Mouse (Mus musculus): Measurements from ENCODE around the gene Muc3a. TPM values are rescaled to one million over a fixed set of nuclear protein-coding genes. Genes with fewer than 3 reads are reported as not detected.

Muc3a gene
- polyA plus RNA-seq, 1 experiment from 2014 or later, result not detected

DNA sequence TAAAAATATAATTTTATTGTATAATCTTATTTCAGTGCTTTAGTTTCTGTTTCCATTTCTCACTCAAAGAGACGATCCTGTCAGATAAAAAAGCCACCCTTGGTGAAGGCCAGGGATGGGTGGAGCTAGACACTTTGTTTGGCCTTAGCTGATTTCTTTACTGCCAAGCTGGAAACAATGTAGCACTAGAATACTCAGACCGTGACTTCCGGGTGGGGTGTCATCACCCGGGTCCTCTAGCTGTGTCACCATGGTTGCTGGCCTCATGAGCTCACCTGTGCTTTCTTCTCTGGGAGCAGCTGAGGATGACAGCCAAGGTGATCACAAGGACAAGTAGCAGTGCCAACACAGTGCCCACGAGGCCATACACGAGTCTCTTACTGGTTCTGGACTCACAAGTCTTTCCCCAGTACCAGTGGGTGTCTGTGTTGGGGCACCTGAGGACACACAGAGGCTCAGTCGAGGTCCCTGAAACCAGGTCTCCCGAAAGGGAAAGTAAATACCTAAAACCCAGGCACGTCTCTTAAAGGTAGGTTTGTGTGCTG, 41.3 kb downstream of the Muc3a start:
- WGBS, result 77% methylated on average over 9 of the region's 9 CpGs

DNA sequence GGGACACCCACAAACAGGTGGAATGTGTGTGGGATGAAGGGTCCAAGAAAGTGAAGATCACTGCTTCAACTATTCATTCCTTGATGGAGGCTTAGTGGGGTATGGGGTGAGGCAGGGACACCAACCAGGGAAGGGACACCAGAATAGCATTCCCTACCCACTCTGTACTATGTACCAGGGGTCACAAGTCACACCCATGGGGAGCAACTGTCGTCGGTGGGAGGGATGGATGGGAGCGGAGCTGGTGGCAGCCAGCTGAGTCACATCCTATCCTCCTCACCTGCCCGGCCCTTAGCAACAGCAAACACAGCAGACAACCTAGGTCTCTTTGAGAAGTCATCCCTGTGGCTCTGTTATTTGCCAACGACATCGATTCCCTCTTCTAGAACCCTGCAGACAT, 44.6 kb downstream of the Muc3a start:
- H3K27me3 ChIP-seq, result peaks cover 3% of the 10 kb centered on the region; the same call in 1 of the 2 replicates
- 73% methylated on average over 6 of the region's 6 CpGs for WGBS
- ATAC-seq (ENCODE audit: low FRiP score), result no peak

More for the DNA sequence above, 41.3 kb downstream of the Muc3a start:
- Histone ChIP-seq H3K27me3 (peaks cover 3% of the 10 kb centered on the region; the same call in 1 of the 2 replicates), H3K4me1 (0 out of 2 replicates have a peak, but pooled peaks cover 3% of the 10 kb centered on the region), H3K4me3 (no peak overlapping the region), H3K27ac (no peak overlapping the region), H3K4me2 (replicated peaks) (no peak overlapping the region), H3K36me3 (no peaks in the 10 kb centered on the region), H3K9me3 (replicated peaks) (no peaks in the 10 kb centered on the region), H3K9ac (no peak overlapping the region)
- ATAC-seq (ENCODE audit: low FRiP score), result no peak

DNA sequence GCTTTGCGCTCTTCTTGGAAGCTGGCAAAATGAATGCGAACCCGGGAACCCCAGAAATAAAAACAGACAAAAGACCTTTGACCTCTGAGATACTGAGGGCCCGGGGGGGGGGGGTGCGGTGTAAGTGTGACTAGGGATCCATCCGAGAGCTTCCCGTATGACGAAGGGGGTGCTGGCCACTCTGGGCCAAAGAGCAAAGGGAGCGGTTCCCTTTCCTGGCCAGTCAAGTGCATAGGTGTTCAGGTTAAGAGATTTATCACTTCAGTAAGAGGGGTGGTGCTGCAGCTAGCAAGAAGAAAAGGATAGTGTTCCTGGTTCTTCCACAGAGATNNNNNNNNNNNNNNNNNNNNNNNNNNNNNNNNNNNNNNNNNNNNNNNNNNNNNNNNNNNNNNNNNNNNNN, 46.2 kb downstream of the Muc3a start:
- Histone ChIP-seq H3K9ac (no peak overlapping the region), H3K4me1 (no peaks in the 10 kb centered on the region), H3K27ac (no peak overlapping the region), H3K4me2 (replicated peaks) (no peak overlapping the region), H3K27me3 (no peaks in the 10 kb centered on the region; the same call in 1 of the 2 replicates), H3K9me3 (replicated peaks) (no peaks in the 10 kb centered on the region), H3K4me3 (no peak overlapping the region), H3K36me3 (no peaks in the 10 kb centered on the region)
- no peak for ATAC-seq (ENCODE audit: low FRiP score)
- WGBS, result 74% methylated on average over 9 of the region's 9 CpGs

More for the DNA sequence above, 44.6 kb downstream of the Muc3a start:
- Histone ChIP-seq H3K4me2 (replicated peaks) (no peak overlapping the region), H3K9me3 (replicated peaks) (no peaks in the 10 kb centered on the region), H3K27ac (no peak overlapping the region), H3K9ac (no peak overlapping the region), H3K4me1 (0 out of 2 replicates have a peak, but pooled peaks cover 3% of the 10 kb centered on the region), H3K36me3 (no peaks in the 10 kb centered on the region), H3K4me3 (no peak overlapping the region)

DNA sequence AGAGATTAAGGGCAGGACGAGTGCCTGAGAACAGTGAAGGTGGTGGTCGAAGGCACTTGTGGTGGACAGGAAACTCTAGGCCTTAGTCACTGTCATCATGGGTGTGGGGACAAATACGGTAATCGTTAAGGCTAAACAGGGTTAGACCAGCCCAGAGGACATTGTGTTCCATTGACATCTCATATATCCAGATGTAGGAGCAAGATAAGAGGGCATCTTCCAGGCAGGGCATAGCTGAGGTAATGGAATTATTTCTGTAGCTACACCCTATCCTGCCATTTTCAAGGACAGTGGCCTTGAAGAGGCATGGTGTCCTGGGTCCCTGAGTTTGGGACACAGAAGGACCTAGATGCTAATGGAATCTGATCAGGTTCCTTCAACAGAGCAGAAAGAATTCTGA, 50.3 kb downstream of the Muc3a start:
- H3K9me3 ChIP-seq (replicated peaks), result peaks cover 10% of the 10 kb centered on the region

DNA sequence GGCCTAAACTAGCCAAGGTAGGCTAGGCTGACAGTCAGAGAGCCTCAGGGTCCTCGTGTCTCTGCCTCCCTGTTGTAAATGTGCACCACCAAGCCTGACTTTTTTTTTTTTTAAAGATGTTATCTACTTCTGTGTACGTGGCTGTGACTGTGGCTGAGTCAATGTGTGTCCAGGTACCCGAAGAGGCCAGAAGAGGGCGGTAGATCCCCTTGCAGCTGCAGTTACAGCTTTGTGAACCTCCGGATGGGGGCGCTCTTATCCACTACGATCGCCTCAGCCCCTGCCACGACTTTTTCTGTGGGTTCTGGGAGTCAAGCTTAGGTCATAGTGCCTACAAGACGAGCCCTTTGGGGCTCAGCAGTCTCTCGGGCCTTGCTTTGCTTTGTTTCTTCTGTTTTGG, 52.7 kb downstream of the Muc3a start:
- H3K9ac ChIP-seq, result no peak overlapping the region
- no peak overlapping the region for H3K4me2 ChIP-seq (replicated peaks)
- H3K4me1 ChIP-seq, result no peaks in the 10 kb centered on the region
- ATAC-seq (ENCODE audit: low FRiP score), result no peak
- no peak overlapping the region for H3K4me3 ChIP-seq
- 29% methylated on average over 11 of the region's 11 CpGs for WGBS
- no peaks in the 10 kb centered on the region for H3K36me3 ChIP-seq
- H3K27me3 ChIP-seq, result no peaks in the 10 kb centered on the region
- H3K27ac ChIP-seq, result no peak overlapping the region
- peaks cover 14% of the 10 kb centered on the region for H3K9me3 ChIP-seq (replicated peaks)

More for the DNA sequence above, 50.3 kb downstream of the Muc3a start:
- H3K4me2 ChIP-seq (replicated peaks), result no peak overlapping the region
- H3K4me1 ChIP-seq, result no peaks in the 10 kb centered on the region
- ATAC-seq (ENCODE audit: low FRiP score), result no peak
- H3K36me3 ChIP-seq, result no peaks in the 10 kb centered on the region
- 81% methylated on average over 4 of the region's 4 CpGs for WGBS
- H3K4me3 ChIP-seq, result no peak overlapping the region
- no peaks in the 10 kb centered on the region for H3K27me3 ChIP-seq
- no peak overlapping the region for H3K9ac ChIP-seq
- H3K27ac ChIP-seq, result no peak overlapping the region

Other genes starting within 250 kb of the Muc3a start
- gene Cldn15, start 245.8 kb downstream of the Muc3a start, polyA plus RNA-seq (2016; fragmentation: Nextera tagmentation; extraction: Ambion mirVana), result 0.25 and 0.28 TPM in 2 replicates
- 43.3 and 44.7 TPM in 2 replicates for gene Plod3, start 225.4 kb downstream of the Muc3a start, polyA plus RNA-seq (2016; fragmentation: Nextera tagmentation; extraction: Ambion mirVana)
- gene Znhit1, start 224.4 kb downstream of the Muc3a start, polyA plus RNA-seq (2016; fragmentation: Nextera tagmentation; extraction: Ambion mirVana), result 101 and 103 TPM in 2 replicates
- gene Vgf, start 186.0 kb downstream of the Muc3a start, polyA plus RNA-seq (2016; fragmentation: Nextera tagmentation; extraction: Ambion mirVana), result 1.4 and 2.1 TPM in 2 replicates
- 183 and 186 TPM in 2 replicates for gene Ap1s1, start 166.3 kb downstream of the Muc3a start, polyA plus RNA-seq (2016; fragmentation: Nextera tagmentation; extraction: Ambion mirVana)
- 0.10 TPM in 1 of 2 replicates, not detected in the other for gene Serpine1, start 140.1 kb downstream of the Muc3a start, polyA plus RNA-seq (2016; fragmentation: Nextera tagmentation; extraction: Ambion mirVana)
- gene Trim56, start 96.2 kb downstream of the Muc3a start, polyA plus RNA-seq (2016; fragmentation: Nextera tagmentation; extraction: Ambion mirVana), result 4.2 and 5.7 TPM in 2 replicates
- not detected in 2 replicates for gene Muc3, start 63.1 kb downstream of the Muc3a start, polyA plus RNA-seq (2016; fragmentation: Nextera tagmentation; extraction: Ambion mirVana)
- 12.6 and 13.1 TPM in 2 replicates for gene Ache, start 75.1 kb upstream of the Muc3a start, polyA plus RNA-seq (2016; fragmentation: Nextera tagmentation; extraction: Ambion mirVana)
- 8.1 and 10.3 TPM in 2 replicates for gene Ufsp1, start 82.2 kb upstream of the Muc3a start, polyA plus RNA-seq (2016; fragmentation: Nextera tagmentation; extraction: Ambion mirVana)
- gene Srrt, start 95.3 kb upstream of the Muc3a start, polyA plus RNA-seq (2016; fragmentation: Nextera tagmentation; extraction: Ambion mirVana), result 151 and 152 TPM in 2 replicates
- 40.0 and 40.7 TPM in 2 replicates for gene Trip6, start 102.0 kb upstream of the Muc3a start, polyA plus RNA-seq (2016; fragmentation: Nextera tagmentation; extraction: Ambion mirVana)
- gene Slc12a9, start 121.2 kb upstream of the Muc3a start, polyA plus RNA-seq (2016; fragmentation: Nextera tagmentation; extraction: Ambion mirVana), result 21.9 and 23.6 TPM in 2 replicates
- 40.9 and 45.0 TPM in 2 replicates for gene Ephb4, start 137.7 kb upstream of the Muc3a start, polyA plus RNA-seq (2016; fragmentation: Nextera tagmentation; extraction: Ambion mirVana)

Data from hindbrain, embryonic 12.5 days (tissue).